Mouse (Mus musculus): Measurements from ENCODE around the gene Psme4. TPM values are rescaled to one million over a fixed set of nuclear protein-coding genes. Genes with fewer than 3 reads are reported as not detected.

Gene Psme4
- polyA plus RNA-seq, 1 experiment, result 0.90 TPM

DNA sequence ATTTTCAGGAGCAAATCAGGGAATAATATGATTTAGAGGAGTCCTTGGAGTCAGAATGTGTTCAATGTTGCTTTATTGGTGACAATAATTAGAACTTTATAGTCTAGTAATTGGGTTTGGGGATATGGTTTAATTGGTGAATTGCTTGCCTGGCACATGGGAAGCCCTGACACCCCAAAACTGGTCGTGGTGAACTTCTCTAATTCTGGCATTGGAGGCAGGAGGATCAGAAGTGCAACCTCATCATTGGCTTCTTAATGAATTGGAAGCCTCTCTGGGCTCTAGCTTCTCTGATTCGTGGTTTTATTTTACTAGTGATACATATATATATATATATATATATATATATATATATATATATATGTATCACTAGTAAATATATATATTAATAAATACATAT is 9.4 kb downstream of the Psme4 start:
- Histone ChIP-seq H3K36me3 (ENCODE audit: control insufficient read depth) (peaks cover 2% of the 10 kb centered on the region; the same call in 1 of the 2 replicates), H3K4me3 (replicated peaks) (no peak overlapping the region), H3K27me3 (ENCODE audit: control insufficient read depth) (no peaks in the 10 kb centered on the region), H3K9me3 (ENCODE audit: control insufficient read depth, low read length) (peaks cover 7% of the 10 kb centered on the region; the same call in 1 of the 2 replicates), H3K4me1 (ENCODE audit: control insufficient read depth) (peaks cover 21% of the 10 kb centered on the region)
- no peak for TF ChIP-seq TAL1 (IDR thresholded peaks at IDR 0.05; ENCODE audit: low read length)

DNA sequence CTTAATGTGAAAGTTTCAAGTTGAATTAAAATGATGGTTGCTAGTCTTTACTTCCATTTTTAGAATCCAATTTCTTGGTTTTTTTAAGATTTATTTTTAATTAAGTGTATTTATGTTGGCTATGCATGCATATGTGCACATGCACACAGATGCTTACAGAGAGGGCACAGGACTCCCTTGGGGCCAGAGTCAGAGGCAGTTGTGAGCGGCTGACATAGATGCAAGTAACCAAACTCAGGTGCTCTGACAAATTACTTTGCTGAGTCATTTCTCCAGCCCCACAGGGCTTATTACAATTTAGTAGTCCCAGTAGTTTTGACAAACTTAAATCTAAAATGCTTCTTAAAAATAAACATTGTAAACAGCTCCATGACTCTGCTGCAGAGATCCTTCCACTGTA is 10.1 kb downstream of the Psme4 start:
- no peak overlapping the region for H3K4me3 ChIP-seq (replicated peaks)
- H3K36me3 ChIP-seq (ENCODE audit: control insufficient read depth), result peaks cover 2% of the 10 kb centered on the region; the same call in 1 of the 2 replicates
- peaks cover 21% of the 10 kb centered on the region for H3K4me1 ChIP-seq (ENCODE audit: control insufficient read depth)
- H3K9me3 ChIP-seq (ENCODE audit: control insufficient read depth, low read length), result peaks cover 7% of the 10 kb centered on the region; the same call in 1 of the 2 replicates
- H3K27me3 ChIP-seq (ENCODE audit: control insufficient read depth), result no peaks in the 10 kb centered on the region
- TF ChIP-seq GATA1 (IDR thresholded peaks at IDR 0.05; ENCODE audit: low read length), result no peak
- TF ChIP-seq TAL1 (IDR thresholded peaks at IDR 0.05; ENCODE audit: low read length), result no peak

DNA sequence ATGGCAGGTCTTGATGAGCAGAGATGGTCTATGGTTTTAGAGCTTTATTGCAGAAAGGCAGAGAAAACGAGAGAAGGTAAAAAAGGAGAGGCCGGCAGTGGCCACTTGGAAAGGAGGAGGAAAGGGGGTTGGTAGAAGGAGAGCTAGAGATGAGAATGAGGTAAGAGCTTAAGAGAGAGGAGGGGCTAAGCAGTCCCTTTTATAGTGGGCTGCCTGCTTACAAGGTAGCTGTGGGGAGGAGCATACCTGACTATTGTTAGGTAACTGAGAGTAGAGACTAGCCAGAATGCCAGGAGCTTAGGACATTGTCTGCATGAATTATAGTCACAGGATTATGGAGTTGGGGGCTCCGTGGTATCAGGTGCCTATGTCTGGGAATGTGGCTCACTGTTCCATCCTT is 14.0 kb downstream of the Psme4 start:
- Histone ChIP-seq H3K4me3 (replicated peaks) (no peak overlapping the region), H3K9me3 (ENCODE audit: control insufficient read depth, low read length) (peaks cover 7% of the 10 kb centered on the region; the same call in 1 of the 2 replicates), H3K4me1 (ENCODE audit: control insufficient read depth) (peaks cover 6% of the 10 kb centered on the region), H3K36me3 (ENCODE audit: control insufficient read depth) (peaks cover 2% of the 10 kb centered on the region; the same call in 1 of the 2 replicates), H3K27me3 (ENCODE audit: control insufficient read depth) (no peaks in the 10 kb centered on the region)
- TF ChIP-seq GATA1 (IDR thresholded peaks at IDR 0.05; ENCODE audit: low read length) (no peak), TAL1 (IDR thresholded peaks at IDR 0.05; ENCODE audit: low read length) (no peak)

DNA sequence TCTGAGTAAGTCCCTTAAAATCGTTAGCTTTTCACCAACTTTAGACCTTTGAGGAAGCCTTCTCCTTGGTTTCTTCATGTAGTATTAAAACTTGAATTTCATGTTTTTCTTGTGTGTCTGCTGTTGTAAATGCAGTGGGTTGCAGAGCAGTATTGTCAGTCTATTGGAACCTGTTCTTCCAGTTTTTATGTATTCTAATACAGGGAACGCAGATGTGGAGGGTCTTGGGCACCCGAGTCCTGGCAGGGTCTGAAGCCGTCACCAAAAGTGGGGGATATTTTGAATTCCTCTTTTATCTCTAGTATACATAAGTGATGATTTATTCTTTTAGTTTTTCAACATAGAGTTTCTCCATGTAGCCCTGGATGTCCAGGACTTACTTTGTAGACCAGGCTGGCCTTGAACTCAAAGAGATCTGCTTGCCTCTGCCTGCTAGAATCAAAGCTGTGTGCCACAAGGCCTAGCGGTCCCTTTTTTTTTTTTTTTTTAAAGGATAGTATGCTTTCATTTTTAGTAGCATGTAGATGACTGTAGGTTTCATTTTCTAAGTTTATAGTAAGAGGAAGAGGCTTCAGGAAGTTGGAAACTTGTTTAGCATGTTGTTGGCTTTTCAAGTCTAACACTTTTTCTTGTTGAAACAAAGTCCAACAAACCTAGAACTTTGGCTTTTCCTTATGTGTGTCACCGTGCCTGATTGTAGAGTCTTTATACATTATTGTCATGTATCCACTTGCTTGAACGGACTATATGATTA is 14.9 kb downstream of the Psme4 start:
- Histone ChIP-seq H3K4me3 (replicated peaks) (no peak overlapping the region), H3K27me3 (ENCODE audit: control insufficient read depth) (no peaks in the 10 kb centered on the region), H3K9me3 (ENCODE audit: control insufficient read depth, low read length) (peaks cover 7% of the 10 kb centered on the region; the same call in 1 of the 2 replicates), H3K36me3 (ENCODE audit: control insufficient read depth) (peaks cover 4% of the 10 kb centered on the region), H3K4me1 (ENCODE audit: control insufficient read depth) (peaks cover 6% of the 10 kb centered on the region)
- TF ChIP-seq TAL1 (IDR thresholded peaks at IDR 0.05; ENCODE audit: low read length), result no peak
- no peak for TF ChIP-seq GATA1 (IDR thresholded peaks at IDR 0.05; ENCODE audit: low read length)

DNA sequence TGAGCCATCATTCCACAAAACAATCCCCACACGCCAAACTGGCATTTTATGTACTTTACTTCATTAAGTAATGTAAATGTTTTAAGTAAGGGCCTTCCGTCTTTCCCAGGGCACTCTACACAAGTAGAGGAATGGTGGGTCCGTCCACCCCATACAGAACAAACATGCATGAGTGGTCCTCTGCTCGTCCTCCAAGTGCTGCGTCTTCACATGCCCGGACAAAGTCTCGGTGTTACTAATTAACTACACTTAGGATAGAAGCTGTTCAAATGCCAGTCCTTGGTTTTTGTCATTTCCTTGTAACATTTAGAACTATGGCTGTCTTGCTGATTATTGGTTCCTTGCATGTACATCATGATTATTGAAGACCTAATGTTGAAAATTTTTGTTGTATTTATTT is 21.2 kb downstream of the Psme4 start:
- Histone ChIP-seq H3K27me3 (ENCODE audit: control insufficient read depth) (no peaks in the 10 kb centered on the region), H3K36me3 (ENCODE audit: control insufficient read depth) (peaks cover 30% of the 10 kb centered on the region), H3K4me1 (ENCODE audit: control insufficient read depth) (no peaks in the 10 kb centered on the region), H3K4me3 (replicated peaks) (no peak overlapping the region), H3K9me3 (ENCODE audit: control insufficient read depth, low read length) (no peaks in the 10 kb centered on the region)
- TF ChIP-seq TAL1 (IDR thresholded peaks at IDR 0.05; ENCODE audit: low read length) (no peak), GATA1 (IDR thresholded peaks at IDR 0.05; ENCODE audit: low read length) (no peak)

DNA sequence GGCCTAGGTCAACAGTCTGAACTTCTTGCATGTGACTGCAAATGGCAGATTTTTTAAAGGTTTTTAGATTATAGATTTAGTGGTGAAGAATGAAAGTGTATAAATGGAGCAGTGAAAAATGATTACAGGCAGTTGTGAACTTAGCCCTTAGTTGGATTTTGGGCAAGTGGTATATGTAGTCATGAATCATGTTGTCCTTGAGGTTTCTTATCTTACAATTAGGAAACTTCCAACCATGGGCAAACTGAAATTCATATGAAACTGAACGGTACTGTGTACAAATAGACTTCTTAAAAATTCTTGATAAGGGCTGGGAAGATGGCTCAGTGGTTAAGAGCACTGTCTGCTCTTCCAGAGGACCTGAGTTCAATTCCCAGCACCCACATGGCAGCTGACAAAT is 22.2 kb downstream of the Psme4 start:
- H3K4me3 ChIP-seq (replicated peaks), result no peak overlapping the region
- TF ChIP-seq GATA1 (IDR thresholded peaks at IDR 0.05; ENCODE audit: low read length) (no peak), TAL1 (IDR thresholded peaks at IDR 0.05; ENCODE audit: low read length) (no peak)
- H3K36me3 ChIP-seq (ENCODE audit: control insufficient read depth), result peaks cover 36% of the 10 kb centered on the region
- H3K27me3 ChIP-seq (ENCODE audit: control insufficient read depth), result no peaks in the 10 kb centered on the region
- no peaks in the 10 kb centered on the region for H3K9me3 ChIP-seq (ENCODE audit: control insufficient read depth, low read length)
- H3K4me1 ChIP-seq (ENCODE audit: control insufficient read depth), result no peaks in the 10 kb centered on the region; the same call in 1 of the 2 replicates

DNA sequence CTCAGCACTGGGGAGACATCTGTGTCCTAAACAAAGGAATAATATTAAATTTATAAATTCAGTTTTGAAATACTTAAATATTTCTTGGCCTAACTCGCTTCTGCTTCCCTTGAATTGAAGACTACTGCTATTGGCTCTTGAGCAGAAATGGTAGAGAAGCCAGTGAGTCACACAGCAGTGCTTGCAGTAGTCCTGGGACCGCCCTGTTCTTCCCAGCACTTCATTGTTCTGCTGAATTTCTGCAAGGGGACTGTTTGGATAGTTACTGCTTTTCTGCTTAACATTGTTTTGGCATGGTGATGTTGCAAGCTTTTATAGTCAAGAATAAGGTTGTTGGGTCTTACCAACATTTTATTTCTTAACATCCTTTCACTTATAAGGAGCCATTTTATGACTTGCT is 25.7 kb downstream of the Psme4 start:
- peaks cover 41% of the 10 kb centered on the region for H3K36me3 ChIP-seq (ENCODE audit: control insufficient read depth)
- no peak overlapping the region for H3K4me3 ChIP-seq (replicated peaks)
- no peaks in the 10 kb centered on the region for H3K9me3 ChIP-seq (ENCODE audit: control insufficient read depth, low read length)
- H3K4me1 ChIP-seq (ENCODE audit: control insufficient read depth), result no peaks in the 10 kb centered on the region; the same call in 1 of the 2 replicates
- TF ChIP-seq TAL1 (IDR thresholded peaks at IDR 0.05; ENCODE audit: low read length) (no peak), GATA1 (IDR thresholded peaks at IDR 0.05; ENCODE audit: low read length) (no peak)
- no peaks in the 10 kb centered on the region for H3K27me3 ChIP-seq (ENCODE audit: control insufficient read depth)

DNA sequence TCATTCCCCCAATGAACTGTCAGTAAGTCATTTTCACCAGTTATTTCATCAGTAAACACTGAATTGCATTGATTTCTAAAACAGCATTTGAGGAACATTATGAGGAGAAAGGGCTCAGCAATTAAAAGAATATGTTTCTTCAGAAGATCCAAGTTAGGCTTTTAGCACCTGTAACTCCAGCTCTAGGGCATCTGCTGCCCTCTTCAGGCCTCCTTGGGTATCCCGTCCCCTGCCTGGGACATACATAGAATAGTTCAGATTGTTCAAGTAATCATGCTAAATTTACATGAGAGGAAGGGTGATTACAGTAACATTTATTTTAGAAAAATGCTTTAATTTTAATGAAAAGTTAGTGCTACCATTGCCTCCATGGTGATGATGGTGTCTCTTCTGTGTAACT is 28.0 kb downstream of the Psme4 start:
- Histone ChIP-seq H3K36me3 (ENCODE audit: control insufficient read depth) (peaks cover 29% of the 10 kb centered on the region), H3K4me1 (ENCODE audit: control insufficient read depth) (no peaks in the 10 kb centered on the region; the same call in 1 of the 2 replicates), H3K27me3 (ENCODE audit: control insufficient read depth) (no peaks in the 10 kb centered on the region), H3K4me3 (replicated peaks) (no peak overlapping the region), H3K9me3 (ENCODE audit: control insufficient read depth, low read length) (no peaks in the 10 kb centered on the region)
- TF ChIP-seq GATA1 (IDR thresholded peaks at IDR 0.05; ENCODE audit: low read length), result no peak
- no peak for TF ChIP-seq TAL1 (IDR thresholded peaks at IDR 0.05; ENCODE audit: low read length)

DNA sequence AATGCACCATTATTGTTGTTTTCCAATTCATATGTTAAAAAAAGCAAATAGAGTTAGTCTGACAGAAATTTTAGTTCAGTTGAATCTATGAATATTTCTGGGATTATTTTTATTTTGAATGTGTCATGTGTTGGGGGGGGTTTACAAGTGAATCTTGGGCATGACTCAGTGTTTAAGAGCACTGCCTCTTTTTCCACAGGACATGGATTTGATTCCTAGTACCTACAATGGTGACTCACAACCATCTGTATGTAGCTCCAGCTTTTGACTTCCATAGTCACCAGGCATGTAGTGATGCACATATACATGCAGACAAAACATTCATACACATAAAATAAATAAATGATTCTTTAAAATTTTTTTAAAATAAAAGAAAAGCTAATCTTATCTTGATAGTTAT is 28.6 kb downstream of the Psme4 start:
- Histone ChIP-seq H3K27me3 (ENCODE audit: control insufficient read depth) (no peaks in the 10 kb centered on the region), H3K36me3 (ENCODE audit: control insufficient read depth) (peaks cover 32% of the 10 kb centered on the region), H3K4me1 (ENCODE audit: control insufficient read depth) (no peaks in the 10 kb centered on the region; the same call in 1 of the 2 replicates), H3K9me3 (ENCODE audit: control insufficient read depth, low read length) (no peaks in the 10 kb centered on the region), H3K4me3 (replicated peaks) (no peak overlapping the region)
- TF ChIP-seq GATA1 (IDR thresholded peaks at IDR 0.05; ENCODE audit: low read length) (no peak), TAL1 (IDR thresholded peaks at IDR 0.05; ENCODE audit: low read length) (no peak)
